Mouse (Mus musculus) ES-Bruce4 (cell line): Measurements from ENCODE around the gene Ggta1.

Experiments
- CTCF ChIP-seq: IDR thresholded peaks from one replicate; pipeline ENCODE4 v1.8.1; 2011; ENCODE audit warnings: low read depth, low read length
- POLR2A ChIP-seq: IDR thresholded peaks from one replicate; pipeline ENCODE4 v1.8.1; 2011; ENCODE audit warnings: low read length; ENCODE audit not compliant: insufficient read depth

GRCm38 (mm10) chr2:35503723-35504416 lies 40.8 kb upstream of the Ggta1 start:
- TF ChIP-seq CTCF (no peak), POLR2A (no peak)
